Mouse (Mus musculus): ENCODE measurements around the gene Doc2a.

Doc2a gene

DNA sequence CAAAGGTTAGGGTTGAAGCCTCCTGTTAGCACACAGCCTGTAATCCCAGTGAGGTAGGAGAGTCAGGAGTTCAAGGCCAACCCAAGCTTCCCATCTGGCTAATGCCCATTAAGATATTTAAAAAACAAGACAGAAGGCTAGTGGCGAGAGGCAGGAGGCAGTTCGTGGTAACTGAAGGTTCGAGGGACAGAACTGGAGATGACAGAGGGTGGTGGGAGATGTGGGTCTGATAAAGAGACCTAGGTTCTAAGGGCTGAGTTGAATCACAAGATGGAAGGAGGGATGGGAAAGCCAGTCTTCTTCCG is at the start of gene Doc2a:
TSS of gene Doc2a (plus strand) at position 301 of the 305 bp plus-strand sequence.
- no peak for DNase-seq (ENCODE audit: low spot score in 2 of 2)

- peak; percentile 62 to 72 for DNase-seq (ENCODE audit: low spot score in 2 of 2)
These were observed 48.8 kb upstream of the Doc2a start for GRCm38 (mm10) chr7:126798127-126799049.

DNA sequence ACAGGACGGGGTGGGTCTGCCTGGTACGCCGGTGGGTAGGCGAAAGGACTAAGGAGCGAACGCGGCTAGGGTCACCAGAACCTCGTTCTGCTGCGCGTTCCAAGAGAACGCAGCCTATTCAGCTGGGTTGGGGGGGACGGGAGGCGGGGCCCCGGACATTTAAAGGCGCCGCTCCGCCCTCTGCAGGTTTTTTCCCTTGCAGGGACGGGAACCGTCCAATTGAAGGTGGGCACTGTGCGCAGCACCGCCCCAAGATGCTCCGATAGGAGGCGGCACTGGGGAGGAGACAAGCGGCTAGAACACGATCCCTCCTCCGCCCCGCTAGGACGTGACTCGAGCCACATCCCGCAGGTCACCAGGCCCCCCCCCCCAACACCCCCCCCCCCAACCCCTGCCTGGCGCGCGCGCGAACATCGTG is 48.2 kb upstream of the Doc2a start:
- DNase-seq (ENCODE audit: low spot score in 2 of 2), result peak; percentile 85 to 93

DNA sequence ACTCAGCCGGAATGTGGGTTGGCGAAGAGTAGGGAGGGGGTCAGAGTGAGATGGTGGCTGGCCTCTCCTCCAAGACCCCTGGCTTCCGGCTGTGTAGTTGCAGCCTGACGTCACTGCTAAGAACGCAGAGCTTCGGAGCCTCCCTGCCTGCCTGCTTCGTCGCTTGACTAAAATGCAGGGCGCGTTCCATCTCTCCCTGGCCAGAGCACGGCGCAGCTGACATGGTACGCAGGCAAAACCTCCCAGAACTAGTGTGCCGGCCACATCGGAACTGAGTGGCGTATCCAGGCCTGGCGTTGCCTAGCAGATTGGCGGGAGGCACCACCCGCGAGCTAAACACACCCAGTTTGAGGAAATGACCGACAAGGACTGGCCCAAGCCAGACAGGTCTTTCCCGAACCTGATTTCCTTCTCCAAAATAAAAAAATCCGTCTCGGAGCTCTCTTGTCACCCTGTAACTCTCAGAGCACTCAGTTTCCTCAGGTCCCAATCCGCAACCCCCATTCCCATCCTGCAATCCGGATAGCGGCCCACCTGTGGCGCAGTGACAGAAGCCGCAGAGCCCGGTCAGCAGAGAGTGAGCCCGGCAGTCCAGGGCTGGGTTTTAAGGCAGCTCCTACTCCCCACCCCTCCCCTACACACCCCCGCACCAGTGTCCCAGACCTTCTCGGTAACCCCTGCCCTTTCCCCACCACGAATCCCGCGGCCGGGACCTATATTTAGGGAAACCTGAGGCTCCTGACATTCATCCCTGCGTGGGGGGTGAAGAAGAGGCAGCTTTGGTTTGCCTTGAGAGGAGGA is 47.5 kb upstream of the Doc2a start:
- peak in 1 of 2 experiments; percentile 72 for DNase-seq (ENCODE audit: low spot score in 2 of 2)

DNA sequence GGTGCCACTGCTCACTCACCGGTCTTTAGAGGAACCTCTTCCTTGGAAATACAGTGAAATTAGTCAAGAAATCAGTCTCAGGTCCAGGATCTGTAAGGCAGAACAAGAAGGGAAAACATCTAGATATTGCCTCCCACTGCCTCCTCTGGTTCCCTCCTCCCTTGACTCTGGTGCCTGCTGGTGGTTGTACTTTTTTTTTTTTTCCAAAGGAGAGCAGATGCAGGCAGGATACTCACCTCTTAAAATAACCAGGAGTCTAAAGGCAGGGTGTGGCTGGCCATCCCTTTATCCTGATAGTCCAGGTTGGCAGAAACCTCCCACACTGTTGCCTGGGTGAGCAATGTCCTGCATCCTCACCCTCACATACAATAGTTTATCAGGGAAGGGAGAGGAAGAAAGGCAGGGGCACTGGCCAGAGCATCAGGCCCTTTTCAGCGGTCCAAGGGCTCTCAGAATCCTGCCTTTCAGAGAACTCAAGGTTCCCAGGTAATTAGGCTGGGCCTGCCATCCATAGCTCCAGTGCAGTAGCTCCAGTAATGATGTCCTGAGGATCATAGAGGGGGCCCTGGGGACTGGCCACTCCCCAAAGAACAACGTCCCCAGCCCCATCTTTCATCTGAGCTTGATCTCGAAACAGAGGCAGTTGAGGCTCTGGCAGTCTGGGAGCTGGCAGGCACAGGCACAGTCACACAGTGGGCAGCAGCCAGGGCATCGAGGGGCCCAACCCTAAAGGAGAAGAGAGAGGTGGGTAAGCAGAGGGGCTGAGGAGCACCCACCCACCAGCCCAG is 46.8 kb upstream of the Doc2a start:
- DNase-seq (ENCODE audit: low spot score in 2 of 2), result no peak

- DNase-seq (ENCODE audit: low spot score in 2 of 2), result no peak
These were observed 46.2 kb upstream of the Doc2a start for GRCm38 (mm10) chr7:126801057-126801422.

GRCm38 (mm10) chr7:126802134-126802889 is 44.9 kb upstream of the Doc2a start:
- no peak for DNase-seq (ENCODE audit: low spot score in 2 of 2)

DNA sequence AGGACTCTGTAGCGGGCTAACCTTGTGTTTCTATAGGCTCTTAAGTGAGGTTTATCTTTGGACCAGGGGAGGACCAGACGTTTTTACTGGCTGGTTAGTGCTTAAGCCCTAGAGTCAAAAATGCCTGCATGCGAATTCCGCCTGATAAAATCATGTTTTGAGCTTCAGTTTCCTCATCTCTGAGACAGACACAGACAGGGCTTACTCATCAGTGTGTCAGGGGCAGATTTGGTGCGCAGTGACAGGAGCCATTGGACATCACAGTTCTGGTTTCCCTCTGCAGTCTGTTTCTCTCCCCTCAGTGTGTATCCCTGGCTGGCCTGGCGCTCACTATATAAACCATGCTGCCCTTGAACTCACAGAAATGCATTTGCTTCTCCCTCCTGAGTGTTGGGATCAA is 44.0 kb upstream of the Doc2a start:
- no peak for DNase-seq (ENCODE audit: low spot score in 2 of 2)

DNA sequence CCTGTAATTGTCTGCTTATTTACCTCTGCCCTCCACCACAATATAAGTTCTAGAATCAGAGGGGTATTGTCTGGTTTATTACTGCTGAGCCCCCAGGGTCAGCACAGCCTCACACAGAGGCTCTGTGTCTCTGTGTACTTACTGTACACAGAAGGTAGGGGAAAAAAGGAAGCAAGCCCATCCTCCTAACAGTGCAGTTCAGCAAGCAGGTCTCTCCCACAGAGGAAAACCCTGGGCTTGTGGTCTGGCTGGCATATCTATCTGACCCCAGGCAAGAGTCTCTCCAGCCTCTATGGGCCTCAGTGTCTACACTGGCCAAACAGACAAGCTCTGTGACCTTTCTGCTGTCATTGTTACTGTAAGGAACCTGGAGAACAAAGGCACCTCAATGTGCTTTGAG is 43.5 kb upstream of the Doc2a start:
- no peak for DNase-seq (ENCODE audit: low spot score in 2 of 2)

DNA sequence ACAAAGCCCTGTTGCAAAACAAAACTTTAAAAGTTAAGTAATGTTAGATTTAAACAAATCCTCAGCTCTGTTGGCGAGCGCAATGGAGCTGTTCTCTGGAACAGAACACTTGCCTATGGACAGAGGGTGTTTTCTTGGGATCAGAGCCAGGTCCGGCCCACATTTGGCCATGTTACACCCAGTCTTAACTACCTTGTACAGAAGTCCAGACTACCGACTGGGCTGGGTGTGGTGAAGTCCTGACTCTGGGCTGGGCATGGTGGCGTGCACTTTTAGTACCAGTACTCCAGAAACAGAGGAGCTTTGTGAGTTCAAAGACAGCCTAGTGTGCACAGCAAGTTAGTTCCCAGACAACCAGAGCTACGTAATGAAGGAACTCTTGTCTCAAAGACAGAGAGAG is 40.3 kb upstream of the Doc2a start:
- no peak for DNase-seq (ENCODE audit: low spot score in 2 of 2)

DNA sequence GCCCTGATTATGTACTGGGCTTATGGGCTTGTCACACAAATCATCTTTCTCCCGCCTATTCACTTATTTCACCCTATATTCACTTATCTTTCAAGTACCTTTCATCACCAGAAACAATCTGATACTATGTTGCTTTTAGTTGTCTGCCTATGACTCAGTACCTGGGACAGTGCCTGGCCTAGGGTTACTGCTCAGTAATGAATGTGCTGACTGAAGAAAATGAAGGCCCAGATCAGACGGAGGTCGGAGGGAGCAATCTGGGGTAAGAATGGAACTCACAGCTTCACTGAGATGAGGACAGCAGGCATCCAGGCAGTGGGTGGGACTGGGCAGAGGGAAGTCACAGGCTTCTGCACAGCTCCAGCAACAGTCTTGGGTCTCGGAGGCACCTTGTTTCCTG is 39.8 kb upstream of the Doc2a start:
- DNase-seq (ENCODE audit: low spot score in 2 of 2), result no peak

GRCm38 (mm10) chr7:126808703-126809455 is 38.3 kb upstream of the Doc2a start:
- DNase-seq (ENCODE audit: low spot score in 2 of 2), result peak; percentile 71 to 82

GRCm38 (mm10) chr7:126809723-126810369 is 37.4 kb upstream of the Doc2a start:
- DNase-seq (ENCODE audit: low spot score in 2 of 2), result no peak

GRCm38 (mm10) chr7:126815726-126816222 is 31.4 kb upstream of the Doc2a start:
- DNase-seq (ENCODE audit: low spot score in 2 of 2), result no peak

DNA sequence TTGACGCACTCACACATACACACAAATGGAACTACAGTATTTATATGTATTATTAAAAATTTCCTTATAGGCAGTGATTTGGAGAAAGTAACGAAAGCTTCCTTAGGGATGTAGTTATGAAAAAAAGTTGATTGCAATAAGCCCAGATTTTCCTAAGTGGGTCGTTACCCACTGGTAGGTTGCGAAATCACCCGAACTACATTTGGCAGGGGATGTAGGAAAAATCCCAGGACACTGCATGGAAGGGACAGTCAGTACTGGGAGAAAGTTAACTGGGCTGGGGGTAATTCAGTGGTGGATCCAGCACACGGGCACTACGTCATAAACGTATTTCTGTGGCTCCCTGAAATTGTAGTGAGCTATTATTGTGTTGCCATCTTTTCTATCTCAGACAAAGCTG is 30.7 kb upstream of the Doc2a start:
- no peak for DNase-seq (ENCODE audit: low spot score in 2 of 2)

- DNase-seq (ENCODE audit: low spot score in 2 of 2), result no peak
These were observed 29.6 kb upstream of the Doc2a start for GRCm38 (mm10) chr7:126817595-126817994.

- no peak for DNase-seq (ENCODE audit: low spot score in 2 of 2)
These were observed 28.4 kb upstream of the Doc2a start for GRCm38 (mm10) chr7:126818818-126819217.

- peak; percentile 77 to 87 for DNase-seq (ENCODE audit: low spot score in 2 of 2)
These were observed 25.2 kb upstream of the Doc2a start for GRCm38 (mm10) chr7:126821835-126822511.

DNA sequence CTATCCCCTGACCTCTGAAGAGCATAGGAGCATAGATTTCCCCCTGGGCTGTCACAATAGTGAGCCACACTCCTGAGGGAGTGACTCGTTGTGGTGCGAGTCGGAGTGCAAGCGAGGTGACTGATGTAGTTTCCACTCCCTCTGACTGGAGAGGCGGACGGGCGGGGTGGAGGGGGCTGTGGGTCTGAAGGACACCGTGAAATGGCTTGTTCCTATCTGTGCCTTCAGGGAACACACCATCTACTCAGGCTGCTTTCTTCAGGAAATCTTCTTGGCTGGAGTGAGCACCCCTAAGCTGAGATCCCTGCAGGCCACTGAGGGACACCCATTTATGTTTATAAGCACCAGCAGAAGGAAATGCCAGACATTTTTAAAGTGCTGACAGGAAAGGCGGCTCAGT is 24.5 kb upstream of the Doc2a start:
- DNase-seq (ENCODE audit: low spot score in 2 of 2), result no peak
